Mouse (Mus musculus) Muller cell, postnatal 12 days (primary cell): ENCODE data around the gene Zfp563.

ENCODE experiments used
- DNase-seq: peaks from one replicate; pipeline ENCODE4 v3.0.0-alpha.2; 2015; ENCODE audit errors: inconsistent ontology term

Zfp563 gene

DNA sequence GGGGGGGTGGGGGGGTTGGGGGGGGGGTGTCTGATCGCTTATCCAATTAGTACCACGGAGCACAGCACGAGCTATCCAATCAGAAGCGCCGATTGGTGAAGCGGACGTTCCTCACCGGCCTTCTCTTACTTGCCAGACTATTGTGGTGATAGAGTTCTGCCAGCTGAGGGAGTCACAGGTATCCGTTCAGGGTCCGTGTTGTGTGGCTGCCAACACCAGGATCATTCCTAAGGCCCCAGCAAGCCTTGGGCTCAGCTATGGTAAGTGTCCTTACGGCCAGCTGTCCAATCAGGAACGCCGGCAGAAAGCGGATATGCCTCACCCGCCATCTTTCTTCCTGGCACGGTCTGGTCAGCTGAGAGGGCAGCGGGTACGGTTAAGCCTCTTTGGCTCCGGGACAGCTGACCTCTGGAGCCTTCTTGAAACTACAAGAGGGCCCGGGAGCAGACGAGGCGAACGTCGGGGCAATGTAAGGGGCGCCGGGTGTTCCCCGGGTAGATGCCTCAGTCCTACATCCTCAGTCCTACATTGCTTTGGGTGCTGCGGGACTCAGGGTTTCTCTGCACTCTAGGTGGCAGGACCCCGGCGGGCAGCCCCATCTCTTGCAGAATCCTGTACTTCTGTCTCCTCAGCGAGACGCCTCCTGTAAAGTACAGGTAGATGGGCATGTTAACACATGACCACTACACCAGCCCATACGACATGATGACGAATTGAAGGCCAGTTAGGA, at the start of gene Zfp563:
Gene Zfp563 (plus strand): TSS at position 91 of the 730 bp plus-strand sequence.
- DNase-seq, result peak; percentile 94

- DNase-seq, result no peak
Observed at GRCm38 (mm10) chr17:33058791-33059190, 30.3 kb upstream of the Zfp563 start.

- no peak for DNase-seq
Observed at GRCm38 (mm10) chr17:33063001-33063400, 26.1 kb upstream of the Zfp563 start.

DNA sequence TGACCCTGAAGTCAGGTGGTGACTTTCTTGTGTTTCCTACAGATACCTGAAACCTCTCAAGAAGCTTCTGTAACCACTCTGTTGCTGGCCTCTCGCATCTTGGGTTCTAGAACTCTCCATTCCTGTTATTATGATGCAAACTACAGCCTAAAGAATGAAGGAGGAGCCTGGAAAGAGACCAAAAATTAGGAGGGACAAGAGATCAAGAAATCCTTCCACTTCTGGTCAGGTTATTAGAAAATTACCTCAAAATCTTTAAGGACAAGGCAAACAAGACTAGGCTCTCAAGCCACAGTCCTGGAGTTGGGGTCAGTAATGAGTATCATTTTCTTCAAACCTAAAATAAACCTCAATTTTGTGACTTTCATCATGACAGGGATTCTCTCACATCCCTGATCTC, 21.2 kb upstream of the Zfp563 start, which contains the start of gene 4921501E09Rik:
Gene 4921501E09Rik (minus strand): TSS at position 101 of the 400 bp plus-strand sequence.
- DNase-seq, result no peak

DNA sequence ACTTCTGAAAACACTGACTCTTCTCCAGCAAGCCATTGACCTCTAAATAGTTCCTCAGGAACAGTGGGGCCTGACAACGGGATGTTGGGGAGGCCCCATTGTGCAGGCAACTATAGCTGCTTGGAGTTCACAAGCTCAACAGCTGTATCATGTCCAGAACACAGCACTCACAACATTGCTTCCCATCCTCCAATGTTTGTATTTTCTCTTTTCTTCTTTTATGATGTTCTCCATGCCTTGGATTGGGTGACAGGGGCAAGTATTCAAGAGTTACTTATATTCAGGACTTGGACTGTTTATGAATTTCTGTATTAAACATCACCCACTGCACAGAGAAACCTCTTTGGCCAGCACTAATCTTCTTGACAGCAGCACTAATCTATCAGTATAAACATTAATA, 2.5 kb downstream of the Zfp563 start:
- DNase-seq, result no peak

DNA sequence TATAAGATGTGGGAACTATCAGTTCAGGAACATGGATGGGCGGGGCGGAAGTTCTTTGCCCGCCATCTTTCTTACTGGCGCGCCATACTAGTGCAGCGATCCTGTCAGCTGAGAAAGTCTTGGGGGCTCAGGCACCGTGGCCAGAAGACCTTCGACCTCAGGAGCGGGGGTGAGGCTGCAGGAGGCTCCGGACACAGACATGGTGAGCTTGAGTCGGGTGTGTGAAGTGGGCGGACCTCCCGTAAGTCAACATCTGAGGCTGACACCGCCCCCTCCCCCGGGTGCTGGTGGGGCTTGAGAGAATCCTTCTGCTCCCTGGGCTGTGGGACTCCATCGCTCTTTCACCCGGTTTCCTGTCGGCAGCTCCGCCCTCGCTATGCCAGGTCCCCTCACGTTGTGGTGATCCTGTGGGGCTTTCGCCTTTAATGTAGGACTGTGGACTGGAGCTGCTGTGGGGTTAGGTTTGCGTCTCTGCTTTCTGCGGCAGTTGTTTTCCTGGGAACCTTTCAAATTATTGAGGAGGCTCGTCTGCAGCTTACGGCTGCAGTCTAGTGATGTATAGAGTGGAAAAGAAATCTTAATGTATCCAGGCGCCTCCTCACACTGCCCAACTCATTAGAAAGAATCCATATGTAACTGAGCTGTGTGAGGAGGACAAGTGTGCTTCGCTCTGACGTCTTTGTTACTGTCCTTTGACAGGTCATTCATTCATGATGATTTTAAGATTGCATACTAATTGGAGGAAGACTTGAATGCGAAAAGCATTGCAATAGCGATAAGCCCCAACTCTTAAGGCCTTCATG, 3.5 kb downstream of the Zfp563 start:
- DNase-seq, result peak; percentile 78

DNA sequence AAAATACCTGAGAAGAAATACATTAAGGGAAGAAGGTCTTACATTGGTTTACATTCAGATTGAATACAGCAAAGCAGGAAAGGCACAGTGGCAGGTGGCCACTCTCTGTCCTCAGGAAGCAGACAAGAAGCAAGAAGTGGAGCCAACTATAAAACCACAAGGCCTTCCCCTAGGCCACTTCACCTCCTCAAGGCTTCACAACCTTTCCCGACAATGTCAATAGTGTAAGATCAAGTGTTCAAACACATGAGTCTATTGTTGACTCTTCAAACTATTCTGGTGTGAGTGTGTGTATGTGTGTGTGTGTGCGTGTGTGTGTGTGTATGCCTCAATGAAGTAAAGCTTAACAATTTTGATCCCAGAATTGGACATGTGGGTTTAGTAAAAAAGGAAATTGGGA, 8.3 kb downstream of the Zfp563 start:
- DNase-seq, result no peak

GRCm38 (mm10) chr17:33124546-33124945, 35.4 kb downstream of the Zfp563 start:
- no peak for DNase-seq

GRCm38 (mm10) chr17:33126257-33126656, 37.1 kb downstream of the Zfp563 start:
- DNase-seq, result no peak

- no peak for DNase-seq
Observed at GRCm38 (mm10) chr17:33139261-33139820, 50.2 kb downstream of the Zfp563 start, which contains the start of gene Morc2b. Gene Morc2b, minus strand, starts transcription at chr17:33139683.
